In the genomic region with DNA sequence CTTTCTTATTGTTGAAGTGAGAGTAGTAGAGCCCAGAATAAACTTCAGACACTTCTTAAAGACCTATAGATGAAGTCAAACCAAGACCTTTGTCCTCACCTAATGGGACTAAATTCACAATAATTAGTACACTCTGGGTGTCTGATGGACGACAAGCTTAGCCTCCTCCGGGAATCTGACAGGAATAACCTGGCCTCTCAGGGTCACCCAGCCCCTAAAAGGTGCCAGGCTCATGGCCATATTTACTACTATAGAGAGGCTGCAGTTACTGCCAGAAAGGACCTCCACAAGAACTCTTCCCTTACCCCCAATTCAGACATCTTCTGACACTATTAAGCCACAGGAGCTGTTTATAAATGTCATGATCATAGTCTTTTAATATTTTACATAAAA, we compare ENCODE assay signal across 9 mouse cellular contexts. TPM values are rescaled to one million over a fixed set of nuclear protein-coding genes. Genes with fewer than 3 reads are reported as not detected.
DNase-seq lines count a peak whose midpoint lies in the region; ATAC-seq and TF ChIP-seq lines count a peak whose summit lies in the region.
"Had no signal": no experiment of that assay in that cellular context is flagged by ENCODE, and none has a peak within 500 bp of the region (broad histone marks: within the 10 kb centered on the region; RNA-seq: fewer than 3 reads in every experiment).

No protein-coding gene starts in this region.

- H3K4me3 ChIP-seq in layer of hippocampus, adult 2 months, result peak overlapping the region; percentile 100
- peak overlapping the region; percentile 93 for H3K4me3 ChIP-seq in embryonic facial prominence, embryonic 14.5 days (ENCODE audit: low read depth, low read length)
- peak overlapping the region; percentile 93 for H3K4me3 ChIP-seq in hindbrain, embryonic 16.5 days (ENCODE audit: low read length)
- peak overlapping the region; percentile 89 for H3K4me3 ChIP-seq in midbrain, embryonic 16.5 days (ENCODE audit: low read depth, low read length)

- no peaks in the 10 kb centered on the region for H3K9me3 ChIP-seq in embryonic facial prominence, embryonic 14.5 days (ENCODE audit: control insufficient read depth, low read length)
- no peaks in the 10 kb centered on the region for H3K9me3 ChIP-seq in hindbrain, embryonic 16.5 days (ENCODE audit: control insufficient read depth, low read length)
- no peaks in the 10 kb centered on the region for H3K9me3 ChIP-seq in midbrain, embryonic 16.5 days (replicated peaks; ENCODE audit: control insufficient read depth, low read length, poor library complexity, severe bottlenecking)

- H3K9ac ChIP-seq in embryonic facial prominence, embryonic 14.5 days (ENCODE audit: low read depth, low read length), result peak overlapping the region; percentile 52
- peak overlapping the region; percentile 31; the same call in 1 of the 2 replicates for H3K9ac ChIP-seq in hindbrain, embryonic 16.5 days (ENCODE audit: low read depth, low read length)
- peak overlapping the region; percentile 55; the same call in 1 of the 2 replicates for H3K9ac ChIP-seq in midbrain, embryonic 16.5 days (ENCODE audit: low read depth, low read length)

- no peaks in the 10 kb centered on the region for H3K27me3 ChIP-seq in embryonic facial prominence, embryonic 14.5 days (replicated peaks; ENCODE audit: control insufficient read depth, insufficient read depth, low read length)
- no peaks in the 10 kb centered on the region for H3K27me3 ChIP-seq in hindbrain, embryonic 16.5 days (replicated peaks; ENCODE audit: control insufficient read depth, insufficient read depth, low read length)
- H3K27me3 ChIP-seq in midbrain, embryonic 16.5 days (ENCODE audit: control insufficient read depth, insufficient read depth, low read depth, low read length), result no peaks in the 10 kb centered on the region

- no peak for TF ChIP-seq CTCF in layer of hippocampus, adult 2 months (conservative IDR thresholded peaks at IDR 0.05)

- peaks cover 28% of the 10 kb centered on the region for H3K4me1 ChIP-seq in embryonic facial prominence, embryonic 14.5 days (ENCODE audit: control insufficient read depth, insufficient read depth, low read length)
- peaks cover 28% of the 10 kb centered on the region for H3K4me1 ChIP-seq in hindbrain, embryonic 16.5 days (ENCODE audit: control insufficient read depth, insufficient read depth, low read depth, low read length)
- H3K4me1 ChIP-seq in midbrain, embryonic 16.5 days (ENCODE audit: control insufficient read depth, insufficient read depth, low read length), result peaks cover 30% of the 10 kb centered on the region

- no peaks in the 10 kb centered on the region for H3K36me3 ChIP-seq in embryonic facial prominence, embryonic 14.5 days (ENCODE audit: control insufficient read depth, insufficient read depth, low read length)
- H3K36me3 ChIP-seq in hindbrain, embryonic 16.5 days (ENCODE audit: control insufficient read depth, insufficient read depth, low read length), result no peaks in the 10 kb centered on the region
- no peaks in the 10 kb centered on the region for H3K36me3 ChIP-seq in midbrain, embryonic 16.5 days (ENCODE audit: control insufficient read depth, insufficient read depth, low read length)

- no peak for DNase-seq in layer of hippocampus, adult 2 months (ENCODE audit: low spot score in 2 of 2)
- DNase-seq in layer of hippocampus, adult 9-10 months (ENCODE audit: low spot score), result no peak
- DNase-seq in embryonic facial prominence, embryonic 14.5 days (ENCODE audit: low spot score), result no peak
- DNase-seq in layer of hippocampus, postnatal 36 days, result no peak
- DNase-seq in Muller cell, postnatal 12 days (ENCODE audit: inconsistent ontology term), result no peak
- DNase-seq: cerebellum, adult 18-20 months had no signal

- 22% methylated on average over 2 of the region's 2 CpGs for WGBS in embryonic facial prominence, embryonic 14.5 days
- 21% methylated on average over 2 of the region's 2 CpGs for WGBS in hindbrain, embryonic 16.5 days
- 19% methylated on average over 2 of the region's 2 CpGs for WGBS in midbrain, embryonic 16.5 days

- ATAC-seq in embryonic facial prominence, embryonic 14.5 days (ENCODE audit: low read depth), result no peak
- no peak for ATAC-seq in hindbrain, embryonic 16.5 days
- ATAC-seq in midbrain, embryonic 16.5 days, result no peak
- ATAC-seq in cerebellum, adult (ENCODE audit: insufficient number of reproducible peaks, low FRiP score, low TSS enrichment), result no peak

- peak overlapping the region; percentile 91 for H3K4me2 ChIP-seq in embryonic facial prominence, embryonic 14.5 days (ENCODE audit: low read depth, low read length)
- peak overlapping the region; percentile 93 for H3K4me2 ChIP-seq in hindbrain, embryonic 16.5 days (ENCODE audit: low read length)
- peak overlapping the region; percentile 94 for H3K4me2 ChIP-seq in midbrain, embryonic 16.5 days (ENCODE audit: low read length)

- peak overlapping the region; percentile 100 for H3K27ac ChIP-seq in layer of hippocampus, adult 2 months
- H3K27ac ChIP-seq in embryonic facial prominence, embryonic 14.5 days (replicated peaks; ENCODE audit: low read depth, low read length), result peak overlapping the region; percentile 100
- no peak overlapping the region; the same call in 1 of the 2 replicates for H3K27ac ChIP-seq in hindbrain, embryonic 16.5 days (ENCODE audit: low read depth, low read length)
- no peak overlapping the region for H3K27ac ChIP-seq in midbrain, embryonic 16.5 days (ENCODE audit: low read length)

RNA-seq across cellular contexts. Expression of a gene that starts 2.5 kb away (rescaled TPM):
- 100 to 1,000 TPM; 359 to 361 TPM for total RNA-seq in layer of hippocampus, adult 2 months (2021)
- polyA plus RNA-seq in embryonic facial prominence, embryonic 14.5 days (2014; fragmentation: Nextera tagmentation; extraction: Ambion mirVana), result 72.8 and 76.8 TPM in 2 replicates
- polyA plus RNA-seq in hindbrain, embryonic 16.5 days (2015; fragmentation: Nextera tagmentation; extraction: Ambion mirVana), result 81.3 and 86.9 TPM in 2 replicates
- 75.7 and 80.0 TPM in 2 replicates for polyA plus RNA-seq in midbrain, embryonic 16.5 days (2015; fragmentation: Nextera tagmentation; extraction: Ambion mirVana)
- 100 to 1,000 TPM; 354 to 385 TPM for total RNA-seq in layer of hippocampus, postnatal 36 days (2021)

Comparison
In these comparisons a context has a peak if more than half of its experiments do, and no peak if none do; other contexts are left out.
1. H3K27ac ChIP-seq: peak in layer of hippocampus, adult 2 months (single experiment) and embryonic facial prominence, embryonic 14.5 days (single experiment); none in hindbrain, embryonic 16.5 days (single experiment) and midbrain, embryonic 16.5 days (single experiment).
2. Peak in every context shown above with its lines, with median percentiles within 50 percentile points of each other: H3K4me3 ChIP-seq, H3K4me2 ChIP-seq and H3K9ac ChIP-seq.